Mouse (Mus musculus) T-cell, adult 2 months (primary cell): ENCODE data around the gene Erp27.
"Not testable (repeated sequence)": the region's sequence is repeated elsewhere in the genome, so short reads cannot be mapped to it uniquely, and the experiment has no call there.

Source experiments
- DNase-seq: peaks from one replicate; pipeline ENCODE4 v3.0.0; 2022; ENCODE audit warnings: low spot score

The Erp27 gene

DNA sequence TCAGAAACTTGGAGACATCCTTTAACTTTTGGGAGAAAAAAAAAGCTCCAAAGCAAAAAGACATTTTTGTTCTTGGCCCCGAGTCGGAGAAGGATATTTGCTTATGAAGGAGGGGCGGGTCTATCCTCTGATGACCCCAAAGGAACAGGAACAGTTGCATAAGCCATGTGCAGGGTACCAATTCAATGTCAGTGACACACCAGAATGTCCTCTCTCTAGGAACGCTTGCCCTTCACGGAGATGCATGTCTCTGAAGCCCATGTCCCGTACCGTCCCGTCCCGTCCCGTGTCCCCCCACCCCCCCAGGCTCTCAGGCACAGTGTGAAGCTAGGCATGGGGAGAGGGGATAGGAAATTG, 15.1 kb downstream of the Erp27 start:
- DNase-seq: no peak

DNA sequence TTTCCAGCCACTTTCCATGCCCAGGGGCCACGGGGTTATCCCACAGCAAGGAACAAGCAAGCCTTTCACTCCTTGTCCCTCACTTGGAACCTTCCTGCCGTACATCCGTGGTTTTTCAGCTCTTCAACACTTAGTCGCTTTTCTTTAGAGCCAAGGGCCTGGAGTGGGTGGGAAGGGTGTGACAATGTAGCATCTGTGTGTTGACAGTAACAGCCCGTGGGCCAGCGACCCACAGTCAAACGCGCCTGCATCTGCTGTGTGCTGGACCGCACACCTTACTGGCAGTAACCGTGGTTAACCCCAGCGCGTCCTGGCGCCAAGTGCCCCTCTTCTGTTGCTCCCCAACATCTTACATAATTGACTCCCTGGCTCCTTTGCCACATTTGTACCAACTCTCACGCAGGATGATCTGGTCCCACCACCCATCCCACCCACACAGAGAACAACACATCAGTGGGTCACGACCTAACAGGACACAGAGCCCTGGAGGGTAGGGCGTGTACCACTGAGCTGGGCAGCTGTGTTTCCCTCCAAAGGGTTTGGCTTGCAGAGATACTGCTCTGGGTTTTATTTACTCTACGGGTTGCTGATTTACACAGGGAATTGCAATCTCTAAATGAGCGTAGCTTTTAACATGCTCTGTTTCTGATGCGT, 15.6 kb downstream of the Erp27 start:
- DNase-seq: no peak

DNA sequence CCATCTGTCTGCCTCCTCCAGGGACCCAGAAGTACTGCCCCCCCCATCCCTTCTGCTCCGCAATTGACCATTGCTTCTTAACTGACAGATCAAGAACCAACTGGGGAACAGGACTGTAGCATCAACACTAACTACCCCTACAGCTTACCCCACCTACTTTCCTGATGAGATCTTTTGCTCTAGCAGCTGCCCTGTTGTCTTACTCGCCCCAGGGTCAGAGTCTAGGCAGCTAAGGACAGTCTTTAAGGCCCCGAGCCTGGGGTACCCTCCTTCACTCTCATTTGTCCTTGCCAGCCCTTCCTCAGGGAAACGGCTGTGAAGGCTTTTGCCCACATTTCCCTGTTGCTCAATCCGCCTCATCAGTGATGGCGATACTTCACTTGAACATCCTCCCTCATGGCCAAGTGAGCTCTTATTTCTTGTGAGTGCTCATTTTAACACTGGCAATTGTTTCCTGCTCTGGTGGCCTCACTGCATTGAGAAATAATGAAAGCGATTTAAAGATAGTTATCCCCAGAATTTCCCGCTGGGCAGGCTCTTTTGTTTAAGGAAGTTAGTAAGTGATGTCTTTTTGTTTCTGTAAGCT, 18.0 kb downstream of the Erp27 start:
- DNase-seq: no peak

DNA sequence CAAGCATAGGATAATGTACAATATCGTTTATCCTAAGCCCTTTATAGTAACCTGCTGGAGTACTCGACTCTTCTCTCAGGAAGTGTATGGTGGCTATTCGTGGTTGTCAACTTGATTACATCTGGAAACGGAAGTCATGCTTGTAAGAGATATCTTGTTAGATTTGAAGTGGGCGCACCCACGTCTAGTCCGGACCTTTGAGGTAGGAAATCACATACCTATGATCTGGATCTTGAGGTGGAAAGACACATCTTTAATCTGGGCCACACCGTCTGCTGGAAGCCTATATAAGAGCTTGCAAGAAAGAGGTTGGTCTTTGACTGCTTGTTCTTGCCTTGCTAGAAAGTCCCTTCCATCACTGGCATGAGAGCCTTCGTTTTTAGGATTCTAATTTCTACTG, 19.5 kb downstream of the Erp27 start:
- DNase-seq: peak; percentile 32

DNA sequence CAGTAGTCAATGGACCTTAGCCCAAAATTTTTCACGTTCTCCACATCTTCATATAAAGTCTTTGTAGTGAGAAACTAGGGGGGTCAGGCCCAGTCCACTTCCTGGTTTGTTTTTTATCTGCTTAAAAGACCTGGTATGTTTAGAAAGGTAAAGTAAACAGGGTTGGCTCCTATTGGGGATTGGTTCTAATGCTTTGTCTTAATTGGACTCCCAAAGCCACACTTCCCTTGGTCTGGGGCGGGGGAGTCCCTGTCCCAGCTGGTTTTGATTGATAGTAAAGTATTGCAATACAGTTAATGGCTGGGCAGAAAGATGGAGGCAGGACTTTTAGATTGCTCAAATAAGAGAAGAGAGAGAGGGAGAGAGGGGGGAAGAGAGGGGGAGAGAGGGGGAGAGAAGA, 21.0 kb downstream of the Erp27 start:
- DNase-seq: no peak

DNA sequence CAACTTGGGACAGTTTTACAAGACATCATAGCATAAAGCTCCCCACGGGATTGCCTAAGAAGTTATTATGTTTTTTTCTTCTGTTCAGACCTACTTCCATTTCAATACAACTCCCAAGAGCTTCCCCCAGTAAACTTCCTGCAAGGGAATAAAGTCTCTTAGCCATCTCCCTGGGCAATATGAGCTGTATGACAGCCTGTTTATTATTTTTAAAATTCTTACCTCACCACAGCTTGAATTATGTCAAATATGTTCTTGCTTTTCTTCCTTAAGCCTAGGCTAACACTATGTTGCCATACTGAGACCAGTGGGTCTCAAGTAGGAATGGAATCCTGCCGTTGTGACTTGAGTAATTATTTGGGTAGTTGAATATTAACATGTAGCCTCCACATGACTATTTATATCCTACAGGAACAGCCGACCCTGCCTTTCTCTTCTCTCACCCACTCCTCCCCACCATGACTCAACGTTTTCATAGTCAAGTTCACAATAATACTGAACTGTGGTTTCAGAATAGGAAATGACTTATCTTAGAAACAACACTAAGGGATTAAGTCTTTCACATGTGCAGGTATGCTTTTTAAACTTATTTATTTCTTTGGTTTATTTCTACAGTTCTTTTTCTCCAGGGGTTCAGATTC, 21.5 kb downstream of the Erp27 start:
- DNase-seq: no peak

DNA sequence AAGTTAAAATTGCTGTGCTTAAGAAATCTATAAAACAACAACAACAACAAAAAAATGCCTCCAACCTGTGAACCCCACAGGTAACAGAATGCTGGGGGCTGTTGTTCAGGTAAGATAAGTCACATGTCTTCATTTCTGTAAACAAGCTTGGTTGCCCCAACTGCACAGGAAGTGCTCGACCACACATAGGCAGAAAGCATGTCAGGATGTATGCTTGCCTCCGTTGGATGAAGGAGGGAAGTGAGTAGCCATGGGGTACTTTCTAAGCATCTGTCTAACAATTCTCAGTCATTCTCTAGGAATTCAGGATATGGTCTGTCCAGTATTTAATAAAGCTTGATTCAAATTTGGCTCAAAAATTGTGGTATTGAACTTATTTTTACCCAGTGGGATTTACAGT, 23.0 kb downstream of the Erp27 start:
- peak; percentile 50 for DNase-seq

DNA sequence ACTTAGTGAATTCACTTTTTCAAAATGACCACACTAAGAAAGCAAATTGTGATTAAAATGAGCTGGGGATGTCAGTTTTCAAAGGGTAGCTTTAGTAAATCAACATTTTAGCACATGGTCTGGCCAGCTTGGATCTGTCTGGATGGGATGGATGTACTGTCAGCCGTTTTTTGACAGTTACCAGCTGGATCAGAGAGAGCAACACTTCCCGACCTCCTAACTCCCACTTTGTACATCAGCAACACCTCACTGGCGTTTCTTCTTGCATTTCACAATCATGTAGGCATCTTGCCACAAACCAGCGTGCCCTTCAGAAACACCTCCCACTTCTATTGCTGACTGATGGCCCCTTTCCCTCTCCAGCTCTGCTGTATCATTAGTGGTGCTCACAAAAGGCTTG, 23.8 kb downstream of the Erp27 start:
- DNase-seq: no peak

DNA sequence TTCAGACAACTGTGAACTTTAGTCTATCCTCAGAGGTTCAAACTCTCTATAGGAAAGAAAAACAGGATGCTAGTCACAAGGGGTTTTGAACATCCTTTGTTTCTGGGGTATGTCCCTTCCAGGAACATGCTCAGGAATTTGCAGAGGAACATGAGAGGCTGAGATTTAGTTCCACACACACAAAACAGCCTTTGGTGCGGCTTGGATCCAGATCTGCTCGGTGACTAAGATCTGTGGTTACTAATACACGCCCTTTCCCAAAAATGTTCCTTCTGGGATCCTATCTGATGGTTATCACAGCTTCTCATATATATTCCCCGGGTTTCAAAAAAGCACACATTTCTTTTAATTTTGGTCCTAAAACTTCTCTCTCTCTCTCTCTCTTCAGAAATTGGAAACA, 24.2 kb downstream of the Erp27 start:
- no peak for DNase-seq

DNA sequence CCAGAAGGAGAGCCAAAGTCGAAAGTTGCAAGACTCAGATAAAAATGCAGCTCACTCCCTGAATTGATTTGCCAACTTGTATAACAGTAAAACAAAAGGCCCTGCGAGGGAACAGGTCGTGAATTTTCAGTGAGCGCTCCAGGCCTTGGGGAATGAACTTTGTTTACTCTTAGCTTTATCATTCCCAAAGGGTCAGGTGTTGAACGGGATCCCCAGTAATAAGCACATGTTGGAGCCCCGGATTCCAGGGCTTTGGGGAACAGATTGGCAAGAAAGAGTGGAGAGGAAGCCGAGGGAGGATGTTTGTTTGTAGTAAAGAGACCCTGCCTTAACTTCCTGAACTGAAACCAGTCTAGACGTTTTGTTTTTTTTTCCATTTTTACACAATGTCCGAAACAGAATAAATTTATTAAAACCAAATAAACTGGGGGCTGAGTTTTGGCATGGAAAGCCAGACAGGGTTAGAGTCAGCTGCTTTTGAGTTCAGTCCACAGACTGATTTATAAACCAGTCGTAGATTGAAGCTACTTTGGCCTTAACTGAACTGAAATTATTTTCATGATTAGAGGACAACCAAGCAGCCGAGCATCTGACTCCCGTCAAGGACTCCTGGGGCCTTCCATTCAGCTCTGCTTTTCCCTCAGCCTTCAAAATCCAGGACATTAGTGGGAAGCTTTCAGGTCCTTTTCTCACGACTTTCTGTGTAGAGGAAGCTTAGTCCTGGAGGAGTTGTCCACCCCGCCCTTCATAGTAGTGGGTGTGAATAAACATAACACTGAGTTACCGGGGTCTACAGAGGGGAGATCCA, 27.2 kb downstream of the Erp27 start:
- DNase-seq: no peak

DNA sequence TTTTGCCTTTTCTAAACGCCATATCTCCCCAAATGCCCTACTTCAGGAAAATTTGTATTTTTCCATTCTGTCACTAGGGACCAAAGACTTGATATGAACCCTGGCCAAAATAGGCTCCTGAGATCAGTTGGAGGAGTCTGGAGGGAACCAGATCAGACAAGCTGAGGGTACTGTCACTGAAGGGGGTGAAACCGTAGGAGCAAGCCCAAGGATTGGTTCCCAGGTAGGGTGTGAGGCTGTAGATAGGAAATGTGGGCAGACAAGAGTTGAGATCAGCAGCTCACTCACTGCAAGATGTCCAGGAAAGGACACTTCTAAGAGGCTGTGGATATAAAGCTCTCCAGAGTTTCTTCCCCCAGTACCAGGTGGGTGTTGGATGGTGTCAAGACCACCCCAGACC, 30.0 kb downstream of the Erp27 start:
- no peak for DNase-seq

DNA sequence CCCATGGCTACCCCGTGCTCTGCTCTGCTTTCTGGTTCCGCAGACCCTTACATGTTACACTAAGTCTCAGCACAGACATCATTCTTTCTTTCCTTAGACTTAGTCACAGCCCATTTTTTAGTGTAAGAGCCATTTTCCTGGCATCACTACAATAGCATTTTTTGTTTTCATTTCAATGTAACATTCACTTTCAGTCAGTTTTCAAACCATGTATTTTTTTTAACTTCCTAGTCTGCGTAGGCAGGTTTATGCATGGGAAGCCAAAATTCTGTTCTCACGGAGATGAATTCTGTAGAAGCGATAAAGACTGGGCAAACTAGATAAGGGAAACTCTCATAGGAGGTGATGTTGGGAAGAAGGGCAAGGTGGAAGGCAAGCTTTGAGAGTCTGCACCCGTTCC, 32.4 kb downstream of the Erp27 start:
- no peak for DNase-seq

DNA sequence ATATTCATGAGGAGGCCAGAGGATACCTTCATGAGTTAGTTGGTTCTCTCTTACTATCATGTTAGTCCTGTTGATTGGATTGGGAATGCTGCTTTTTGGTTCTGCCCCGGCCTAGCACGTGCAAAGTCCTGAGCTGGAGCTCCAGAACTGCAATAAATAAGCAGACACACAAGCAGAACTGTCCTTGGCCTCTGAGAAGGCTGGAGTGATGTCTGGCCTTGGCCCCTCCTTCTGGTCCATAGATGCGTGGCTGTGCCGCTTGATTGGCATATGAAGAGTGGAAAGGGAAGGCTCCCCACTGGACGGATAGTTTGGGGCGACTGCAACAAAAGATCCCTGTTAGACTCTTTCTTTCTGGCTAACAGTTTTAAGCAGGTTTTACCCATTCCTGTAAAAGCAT, 32.9 kb downstream of the Erp27 start:
- DNase-seq: no peak

DNA sequence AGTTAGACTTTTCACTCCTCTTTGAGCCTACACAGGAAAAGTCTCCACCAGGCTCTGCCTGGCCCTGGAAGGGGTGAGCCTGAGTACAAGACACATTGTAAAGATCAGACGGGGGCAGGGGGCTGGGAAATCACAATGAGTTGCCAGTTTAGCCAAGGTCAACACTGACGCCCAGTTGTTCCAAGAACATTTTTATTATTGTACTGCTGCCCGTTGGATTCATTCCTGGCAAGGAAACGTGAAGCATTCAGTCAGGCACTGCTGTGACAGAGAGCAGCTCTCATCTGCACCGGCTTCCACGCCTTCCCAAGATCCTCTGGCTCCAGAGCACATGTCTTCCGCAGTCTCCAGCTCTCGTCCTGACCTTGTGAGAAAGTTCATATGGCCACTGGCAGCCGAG, 34.1 kb downstream of the Erp27 start:
- DNase-seq: no peak

DNA sequence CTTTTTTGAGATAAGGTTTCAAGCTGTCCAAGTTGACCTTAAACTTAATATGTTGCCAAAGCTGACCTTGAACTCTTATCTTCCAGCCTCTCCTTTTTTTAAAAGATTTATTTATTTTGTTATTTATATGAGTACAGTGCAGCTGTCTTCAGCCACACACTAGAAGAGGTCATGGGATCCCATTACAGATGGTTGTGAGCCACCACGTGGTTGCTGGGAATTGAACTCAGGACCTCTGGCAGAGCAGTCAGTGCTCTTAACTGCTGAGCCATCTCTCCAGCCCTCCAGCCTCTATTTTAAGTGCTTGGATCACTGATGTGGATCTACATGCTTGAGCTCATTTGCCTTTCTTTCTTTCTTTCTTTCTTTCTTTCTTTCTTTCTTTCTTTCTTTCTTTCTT, 37.2 kb downstream of the Erp27 start:
- not testable (repeated sequence) for DNase-seq

DNA sequence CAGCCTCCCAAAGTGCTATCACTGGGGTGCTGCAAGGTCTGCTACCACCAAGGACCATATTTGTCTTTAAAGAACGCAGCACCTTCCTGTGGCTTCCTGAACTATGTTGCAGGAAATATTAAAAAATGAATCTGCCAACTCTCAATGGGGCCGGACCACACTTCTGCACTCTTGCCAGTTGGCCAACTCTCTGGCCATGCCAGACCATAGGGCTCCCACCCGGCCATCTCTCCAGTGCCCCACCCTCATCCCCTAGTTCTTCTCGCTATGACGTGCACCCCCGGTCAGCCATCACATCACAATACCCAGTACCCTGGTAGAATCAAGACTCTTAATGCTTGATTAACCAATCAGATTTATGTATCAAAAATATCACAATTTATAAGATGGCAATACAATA, 38.0 kb downstream of the Erp27 start:
- DNase-seq: no peak

DNA sequence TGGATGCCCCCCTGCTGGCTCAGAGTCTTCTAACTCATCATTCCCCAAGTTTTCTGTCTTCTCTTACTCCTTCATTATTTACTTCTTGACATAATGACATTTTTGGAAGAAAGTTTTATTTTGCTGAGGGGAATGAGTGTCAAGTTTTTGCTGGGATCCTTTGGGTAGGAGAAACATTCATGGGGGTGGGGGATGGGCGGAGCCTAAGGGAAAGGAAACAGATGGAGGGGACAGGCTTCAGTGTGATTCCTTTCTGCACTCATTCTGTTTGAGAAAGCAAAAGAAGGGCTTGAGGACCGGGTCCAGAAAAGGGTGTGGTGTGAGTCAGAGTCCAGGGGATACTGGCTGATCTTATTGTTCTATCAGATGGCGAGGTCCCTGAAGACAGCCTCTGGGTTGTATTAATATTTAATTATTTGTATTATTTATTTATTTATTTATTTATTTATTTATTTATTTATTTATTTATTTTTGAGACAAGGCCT, 38.5 kb downstream of the Erp27 start:
- no peak for DNase-seq

DNA sequence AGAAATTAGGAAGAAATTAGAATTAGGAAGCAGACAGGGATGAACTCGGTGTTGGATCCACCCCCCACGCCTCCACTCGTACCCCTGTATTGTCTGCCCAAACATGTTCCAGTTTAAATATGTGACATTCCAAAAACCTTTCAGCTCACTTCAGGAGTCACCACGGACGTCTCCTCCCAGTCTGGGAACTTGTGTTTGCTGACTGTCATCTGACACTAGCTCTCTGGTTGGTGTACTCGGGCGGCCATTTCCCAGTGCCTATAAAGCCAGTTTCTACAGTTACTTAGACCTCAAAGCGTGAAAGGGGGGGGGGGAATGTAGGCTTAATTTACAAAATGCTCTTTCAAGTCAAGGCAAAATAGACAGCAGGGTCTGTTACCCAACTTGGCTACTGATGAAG, 40.3 kb downstream of the Erp27 start:
- DNase-seq: no peak

DNA sequence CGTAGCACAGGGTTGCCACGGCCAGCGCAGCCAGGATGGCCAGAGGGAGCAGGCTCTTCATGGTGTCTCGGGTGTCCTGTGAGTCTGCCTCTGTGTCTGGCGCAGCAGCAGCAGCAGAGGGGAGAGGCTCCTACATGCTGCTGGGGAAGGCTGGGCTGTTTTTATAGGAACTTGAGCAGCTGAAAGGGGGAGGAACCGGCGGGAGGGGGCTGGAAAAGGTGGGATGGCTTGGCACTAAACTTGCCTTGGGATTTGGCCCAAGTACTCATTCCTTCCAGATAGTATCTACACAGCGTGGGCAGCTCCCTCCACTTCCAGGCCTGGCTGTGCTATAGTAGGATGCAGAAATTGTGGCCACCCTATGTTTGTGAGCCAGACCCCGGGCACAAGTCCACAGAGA, 46.3 kb downstream of the Erp27 start, which contains the start of gene Mgp:
TSS of gene Mgp (minus strand) at position 154 of the 400 bp plus-strand sequence.
- no peak for DNase-seq

DNA sequence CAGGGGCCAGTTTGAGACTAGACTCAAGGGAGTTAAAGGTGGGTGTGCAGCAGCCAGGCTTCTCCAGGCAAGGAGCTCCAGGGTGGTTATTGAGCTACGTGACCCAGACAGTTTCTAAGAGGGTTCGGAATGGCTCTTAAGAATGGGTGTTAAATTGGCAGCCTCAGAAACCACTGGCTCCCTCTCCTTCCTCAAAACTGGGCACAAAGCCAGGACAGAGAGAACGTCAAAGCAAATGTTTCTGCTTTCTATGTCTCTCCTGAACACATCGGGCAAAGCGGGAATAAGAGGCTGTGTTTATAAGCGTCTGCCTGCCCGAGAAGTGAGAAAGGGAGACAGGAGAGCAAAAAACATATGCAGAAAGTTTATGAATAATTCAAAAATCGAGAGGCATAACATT, 47.4 kb downstream of the Erp27 start:
- no peak for DNase-seq

DNA sequence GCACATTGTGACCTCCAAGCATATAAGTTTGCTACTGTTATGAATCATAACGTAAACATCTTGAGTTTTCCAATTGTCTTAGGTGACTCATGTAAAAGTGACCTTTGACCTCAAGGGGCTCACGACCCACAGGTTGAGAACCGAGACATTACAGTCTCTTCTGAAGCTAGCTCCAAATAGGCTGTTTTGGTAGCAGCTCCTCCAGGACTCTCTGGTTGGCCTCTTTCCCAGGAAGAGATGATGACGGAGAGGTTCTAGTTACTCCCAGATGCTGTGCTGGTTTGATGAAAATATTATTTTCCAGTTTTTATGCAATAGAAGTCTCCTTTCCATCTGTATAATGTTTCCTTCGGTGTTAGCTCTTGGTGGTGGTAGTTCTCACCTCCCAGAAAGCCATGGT, 53.1 kb downstream of the Erp27 start:
- DNase-seq: no peak

DNA sequence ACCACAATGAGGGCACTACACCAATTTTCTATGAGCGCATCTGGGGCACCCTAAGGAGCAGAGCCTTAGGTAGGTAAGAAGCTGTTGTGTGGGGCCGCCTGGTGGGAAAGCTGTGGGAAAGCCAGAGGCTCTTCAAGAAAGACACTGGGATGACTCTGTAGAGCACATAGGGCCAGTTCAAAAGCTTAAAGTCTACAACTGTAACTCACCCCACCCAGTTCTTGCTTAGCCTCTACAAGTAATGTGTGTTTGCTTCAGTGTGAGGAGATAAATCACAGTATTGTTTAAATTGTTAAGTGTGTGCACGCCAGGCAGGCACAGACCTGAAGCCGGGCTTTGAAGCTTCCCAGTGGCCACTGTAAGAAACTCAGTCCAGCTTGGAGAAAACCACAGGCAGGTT, 55.8 kb downstream of the Erp27 start:
- no peak for DNase-seq

DNA sequence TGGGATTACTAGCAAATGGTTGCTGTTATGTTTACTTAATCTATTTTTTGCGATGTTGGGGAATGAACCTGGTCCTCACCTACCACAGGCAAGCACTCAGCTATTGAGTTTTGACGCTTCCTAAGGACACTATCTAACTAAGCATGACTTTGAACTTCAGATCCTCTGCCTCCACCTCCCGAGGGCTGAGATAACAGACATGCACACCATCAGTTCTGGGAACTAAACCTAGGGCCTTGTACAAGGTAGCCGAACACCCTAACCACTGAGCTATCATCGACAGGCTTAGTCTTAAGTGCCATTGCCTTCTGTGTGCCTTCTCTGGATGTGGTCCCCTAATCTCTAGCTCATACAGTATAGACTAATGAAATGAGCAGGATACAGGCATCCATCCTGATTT, 56.6 kb downstream of the Erp27 start:
- no peak for DNase-seq
